In genomic region chr15:82280638-82281037, GRCm38 (mm10) we compare ENCODE assay signal across 29 mouse cellular contexts. TPM values are rescaled to one million over a fixed set of nuclear protein-coding genes. Genes with fewer than 3 reads are reported as not detected.
A peak's percentile ranks its signal among the peaks of the same experiment; 100 is the strongest.
DNase-seq lines count a peak whose midpoint lies in the region; ATAC-seq and TF ChIP-seq lines count a peak whose summit lies in the region.
"Had no signal": no experiment of that assay in that cellular context is flagged by ENCODE, and none has a peak within 500 bp of the region (broad histone marks: within the 10 kb centered on the region; RNA-seq: fewer than 3 reads in every experiment).

No protein-coding gene starts in this region.

- intact Hi-C loops in heart, postnatal 36 days (cut with DNase I), result no loop called here

- no peak for TF ChIP-seq CTCF in cerebellum, adult 2 months (IDR thresholded peaks at IDR 0.05; ENCODE audit: borderline replicate concordance, insufficient read depth, low read depth, low read length)
- no peak for TF ChIP-seq CTCF in brain, embryonic 14.5 days (IDR thresholded peaks at IDR 0.05; ENCODE audit: borderline replicate concordance, extremely low read depth, insufficient read depth, insufficient read length)

- no peak for TF ChIP-seq POLR2A in cerebellum, adult 2 months (IDR thresholded peaks at IDR 0.05; ENCODE audit: borderline replicate concordance, insufficient read depth, low read length)
- no peak for TF ChIP-seq POLR2A in brain, embryonic 14.5 days (IDR thresholded peaks at IDR 0.05; ENCODE audit: borderline replicate concordance, extremely low read depth, insufficient read depth, insufficient read length, poor library complexity, severe bottlenecking)

- peak; percentile 39 for DNase-seq in cerebellum, adult 9-11 months
- no peak for DNase-seq in cerebellum, adult 2 months
- no peak for DNase-seq in heart, embryonic 10.5 days (ENCODE audit: low spot score)
- no peak for DNase-seq in heart, postnatal 36 days
- peak; percentile 22 for DNase-seq in brain, embryonic 14.5 days (ENCODE audit: low read depth)
- DNase-seq: adrenal gland, postnatal 14 days; cerebellum, adult 18-20 months; embryo, embryonic 11 days; gastrocnemius, postnatal 10 days; heart, postnatal 14 days; kidney, adult 8-10 months; kidney, postnatal 25 days had no signal

- H3K9ac ChIP-seq in heart, embryonic 12.5 days, result 0 out of 2 replicates have a peak overlapping the region, but pooled peaks have one; percentile 42
- H3K9ac ChIP-seq in heart, embryonic 16.5 days (ENCODE audit: low read length), result no peak overlapping the region
- H3K9ac ChIP-seq: embryonic facial prominence, embryonic 15.5 days; hindbrain, embryonic 12.5 days had no signal

- no peaks in the 10 kb centered on the region for H3K9me3 ChIP-seq in heart, embryonic 12.5 days (replicated peaks)
- H3K9me3 ChIP-seq in heart, embryonic 10.5 days, result no peaks in the 10 kb centered on the region
- no peaks in the 10 kb centered on the region for H3K9me3 ChIP-seq in heart, embryonic 16.5 days (replicated peaks; ENCODE audit: control insufficient read depth, low read length)
- H3K9me3 ChIP-seq: embryonic facial prominence, embryonic 15.5 days; forebrain, embryonic 10.5 days; hindbrain, embryonic 12.5 days had no signal

- no peak overlapping the region; the same call in 1 of the 2 replicates for H3K4me2 ChIP-seq in heart, embryonic 12.5 days
- H3K4me2 ChIP-seq in heart, embryonic 16.5 days (ENCODE audit: low read depth, low read length), result no peak overlapping the region
- H3K4me2 ChIP-seq: embryonic facial prominence, embryonic 15.5 days; hindbrain, embryonic 12.5 days had no signal

- no peaks in the 10 kb centered on the region for H3K36me3 ChIP-seq in heart, embryonic 12.5 days
- H3K36me3 ChIP-seq in heart, embryonic 10.5 days, result peaks cover 12% of the 10 kb centered on the region; the same call in 1 of the 2 replicates
- no peaks in the 10 kb centered on the region for H3K36me3 ChIP-seq in heart, embryonic 16.5 days (ENCODE audit: control insufficient read depth, insufficient read depth)

- H3K4me3 ChIP-seq in cerebellum, adult 2 months (replicated peaks; ENCODE audit: insufficient read depth, low read depth, low read length), result no peak overlapping the region
- no peak overlapping the region for H3K4me3 ChIP-seq in heart, embryonic 12.5 days
- H3K4me3 ChIP-seq in heart, embryonic 10.5 days, result no peak overlapping the region
- no peak overlapping the region for H3K4me3 ChIP-seq in heart, embryonic 16.5 days (ENCODE audit: low read length)
- H3K4me3 ChIP-seq: embryonic facial prominence, embryonic 15.5 days; erythroblast, embryonic 14.5 days; forebrain, embryonic 10.5 days; hindbrain, embryonic 12.5 days had no signal

- WGBS in cerebellum, adult 2 months, result 12% methylated on average over 4 of the region's 4 CpGs
- 42% methylated on average over 4 of the region's 4 CpGs for WGBS in heart, embryonic 12.5 days
- WGBS in heart, embryonic 10.5 days, result 45% methylated on average over 4 of the region's 4 CpGs
- WGBS in heart, embryonic 16.5 days, result 30% methylated on average over 4 of the region's 4 CpGs

- H3K27ac ChIP-seq in cerebellum, adult 2 months (ENCODE audit: insufficient read depth, low read length), result no peak overlapping the region
- no peak overlapping the region for H3K27ac ChIP-seq in heart, embryonic 12.5 days (ENCODE audit: poor library complexity, severe bottlenecking)
- no peak overlapping the region for H3K27ac ChIP-seq in heart, embryonic 10.5 days
- peak overlapping the region; percentile 78 for H3K27ac ChIP-seq in heart, embryonic 16.5 days (ENCODE audit: low read length)
- H3K27ac ChIP-seq: embryonic facial prominence, embryonic 15.5 days; forebrain, embryonic 10.5 days; hindbrain, embryonic 12.5 days had no signal

- H3K27me3 ChIP-seq in cerebellum, adult 2 months (ENCODE audit: control insufficient read depth, insufficient read depth, low read length), result no peaks in the 10 kb centered on the region
- peaks cover 29% of the 10 kb centered on the region for H3K27me3 ChIP-seq in heart, embryonic 12.5 days (replicated peaks)
- H3K27me3 ChIP-seq in heart, embryonic 10.5 days (ENCODE audit: insufficient read depth, poor library complexity, severe bottlenecking), result peaks cover 29% of the 10 kb centered on the region
- peaks cover 14% of the 10 kb centered on the region for H3K27me3 ChIP-seq in heart, embryonic 16.5 days (ENCODE audit: control insufficient read depth, insufficient read depth, low read length)
- H3K27me3 ChIP-seq: embryonic facial prominence, embryonic 15.5 days; hindbrain, embryonic 12.5 days had no signal

- peaks cover 52% of the 10 kb centered on the region for H3K4me1 ChIP-seq in cerebellum, adult 2 months (ENCODE audit: control insufficient read depth, insufficient read depth, low read length)
- peaks cover 13% of the 10 kb centered on the region for H3K4me1 ChIP-seq in heart, embryonic 12.5 days (replicated peaks)
- H3K4me1 ChIP-seq in heart, embryonic 10.5 days, result peaks cover 9% of the 10 kb centered on the region
- peaks cover 10% of the 10 kb centered on the region for H3K4me1 ChIP-seq in heart, embryonic 16.5 days (ENCODE audit: control insufficient read depth, insufficient read depth, low read length)

- ATAC-seq in heart, embryonic 12.5 days (ENCODE audit: insufficient number of reproducible peaks, low FRiP score), result no peak
- peak; percentile 90 for ATAC-seq in heart, embryonic 16.5 days (replicated peaks; ENCODE audit: extremely low read depth, insufficient read depth, low FRiP score)
- ATAC-seq: activated CD4-positive, CD25-positive, alpha-beta regulatory T cell, adult 4 months; forebrain, embryonic 14.5 days; hindbrain, embryonic 16.5 days; inflammation-experienced regulatory T-cells, adult 6 months; intestine, postnatal 0 days had no signal

RNA-seq across cellular contexts. Expression of gene Sept3, which starts 5.9 kb away (rescaled TPM):
- polyA plus RNA-seq in cerebellum, adult 2 months (2012; rRNA removed), result 306 and 367 TPM in 2 replicates
- 3.8 and 4.9 TPM in 2 replicates for polyA plus RNA-seq in heart, embryonic 12.5 days (2016; fragmentation: Nextera tagmentation; extraction: Ambion mirVana)
- polyA plus RNA-seq in heart, embryonic 10.5 days (2016; fragmentation: Nextera tagmentation; extraction: Ambion mirVana), result 3.7 and 14.0 TPM in 2 replicates
- polyA plus RNA-seq in heart, embryonic 16.5 days (2015; fragmentation: Nextera tagmentation; extraction: Ambion mirVana), result 3.9 and 4.1 TPM in 2 replicates
- total RNA-seq in heart, postnatal 36 days (2021), result under 1 TPM; 0.35 to 0.36 TPM
- polyA plus RNA-seq in brain, embryonic 14.5 days (2012; rRNA removed), result 426 and 484 TPM in 2 replicates
- polyA plus RNA-seq: activated CD4-positive, CD25-positive, alpha-beta regulatory T cell, adult 4 months; erythroblast, embryonic 14.5 days; inflammation-experienced regulatory T-cells, adult 6 months had no signal

RNA-seq across cellular contexts. Expression of gene Wbp2nl, which starts 18.1 kb away (rescaled TPM):
- not detected in 2 replicates for polyA plus RNA-seq in cerebellum, adult 2 months (2012; rRNA removed)
- 0.35 and 0.66 TPM in 2 replicates for polyA plus RNA-seq in heart, embryonic 12.5 days (2016; fragmentation: Nextera tagmentation; extraction: Ambion mirVana)
- 0.28 and 0.65 TPM in 2 replicates for polyA plus RNA-seq in heart, embryonic 10.5 days (2016; fragmentation: Nextera tagmentation; extraction: Ambion mirVana)
- 0.17 and 0.22 TPM in 2 replicates for polyA plus RNA-seq in heart, embryonic 16.5 days (2015; fragmentation: Nextera tagmentation; extraction: Ambion mirVana)
- total RNA-seq in heart, postnatal 36 days (2021), result not detected
- 0.15 and 0.19 TPM in 2 replicates for polyA plus RNA-seq in brain, embryonic 14.5 days (2012; rRNA removed)
- total RNA-seq: adrenal gland, adult 18-20 months; adrenal gland, postnatal 14 days; CH12.LX; common myeloid progenitor, adult 5-6 weeks; gastrocnemius, postnatal 10 days; gastrocnemius, postnatal 4 days; heart, postnatal 14 days had no signal
- polyA plus RNA-seq: activated CD4-positive, CD25-positive, alpha-beta regulatory T cell, adult 4 months; embryonic facial prominence, embryonic 15.5 days; erythroblast, embryonic 14.5 days; forebrain, embryonic 14.5 days; hindbrain, embryonic 12.5 days; inflammation-experienced regulatory T-cells, adult 6 months; intestine, postnatal 0 days; Patski had no signal

RNA-seq across cellular contexts. Expression of gene 1500009C09Rik, which starts 28.4 kb away (rescaled TPM):
- polyA plus RNA-seq in cerebellum, adult 2 months (2012; rRNA removed), result 195 and 218 TPM in 2 replicates
- not detected in 2 replicates for polyA plus RNA-seq in heart, embryonic 12.5 days (2016; fragmentation: Nextera tagmentation; extraction: Ambion mirVana)
- polyA plus RNA-seq in heart, embryonic 10.5 days (2016; fragmentation: Nextera tagmentation; extraction: Ambion mirVana), result not detected in 2 replicates
- polyA plus RNA-seq in heart, embryonic 16.5 days (2015; fragmentation: Nextera tagmentation; extraction: Ambion mirVana), result not detected in 2 replicates
- not detected for total RNA-seq in heart, postnatal 36 days (2021)
- 67.2 and 71.3 TPM in 2 replicates for polyA plus RNA-seq in brain, embryonic 14.5 days (2012; rRNA removed)
- total RNA-seq: CH12.LX; common myeloid progenitor, adult 5-6 weeks; gastrocnemius, postnatal 10 days; gastrocnemius, postnatal 4 days; heart, postnatal 14 days had no signal
- polyA plus RNA-seq: activated CD4-positive, CD25-positive, alpha-beta regulatory T cell, adult 4 months; embryonic facial prominence, embryonic 15.5 days; erythroblast, embryonic 14.5 days; forebrain, embryonic 10.5 days; inflammation-experienced regulatory T-cells, adult 6 months; intestine, postnatal 0 days; kidney, embryonic 16.5 days; Patski had no signal

RNA-seq across cellular contexts. Expression of gene Cenpm, which starts 36.1 kb away (rescaled TPM):
- polyA plus RNA-seq in cerebellum, adult 2 months (2012; rRNA removed), result 3.2 and 3.6 TPM in 2 replicates
- 57.9 and 67.0 TPM in 2 replicates for polyA plus RNA-seq in heart, embryonic 12.5 days (2016; fragmentation: Nextera tagmentation; extraction: Ambion mirVana)
- polyA plus RNA-seq in heart, embryonic 10.5 days (2016; fragmentation: Nextera tagmentation; extraction: Ambion mirVana), result 58.1 and 66.3 TPM in 2 replicates
- polyA plus RNA-seq in heart, embryonic 16.5 days (2015; fragmentation: Nextera tagmentation; extraction: Ambion mirVana), result 50.8 and 57.2 TPM in 2 replicates
- total RNA-seq in heart, postnatal 36 days (2021), result under 1 TPM; 0.42 to 0.51 TPM
- polyA plus RNA-seq in brain, embryonic 14.5 days (2012; rRNA removed), result 16.5 and 26.2 TPM in 2 replicates

RNA-seq across cellular contexts. Expression of gene Tnfrsf13c, which starts 56.5 kb away (rescaled TPM):
- 0.89 and 0.93 TPM in 2 replicates for polyA plus RNA-seq in cerebellum, adult 2 months (2012; rRNA removed)
- 0.09 TPM in 1 of 2 replicates, not detected in the other for polyA plus RNA-seq in heart, embryonic 12.5 days (2016; fragmentation: Nextera tagmentation; extraction: Ambion mirVana)
- polyA plus RNA-seq in heart, embryonic 10.5 days (2016; fragmentation: Nextera tagmentation; extraction: Ambion mirVana), result 0.20 TPM in 1 of 2 replicates, not detected in the other
- polyA plus RNA-seq in heart, embryonic 16.5 days (2015; fragmentation: Nextera tagmentation; extraction: Ambion mirVana), result 0.18 TPM in 1 of 2 replicates, not detected in the other
- total RNA-seq in heart, postnatal 36 days (2021), result under 1 TPM; 0.28 to 0.30 TPM
- polyA plus RNA-seq in brain, embryonic 14.5 days (2012; rRNA removed), result 0.26 and 0.30 TPM in 2 replicates
- polyA plus RNA-seq: forebrain, embryonic 10.5 days; intestine, postnatal 0 days had no signal

Comparison
In these comparisons a context has a peak if more than half of its experiments do, and no peak if none do; other contexts are left out.
1. DNase-seq: peak in cerebellum, adult 9-11 months (single experiment) and brain, embryonic 14.5 days (single experiment); none in cerebellum, adult 2 months (0 of 2), heart, embryonic 10.5 days (single experiment) and heart, postnatal 36 days (0 of 2).
2. RNA of gene Sept3, which starts 5.9 kb away (polyA plus RNA-seq): 426 to 484 TPM in brain, embryonic 14.5 days and 306 to 367 TPM in cerebellum, adult 2 months; 3.7 to 14.0 TPM in heart, embryonic 10.5 days, 3.9 to 4.1 TPM in heart, embryonic 16.5 days and 3.8 to 4.9 TPM in heart, embryonic 12.5 days; every median in the first group is over 10 times any median in the second.
3. RNA of gene 1500009C09Rik, which starts 28.4 kb away (polyA plus RNA-seq): 195 to 218 TPM in cerebellum, adult 2 months and 67.2 to 71.3 TPM in brain, embryonic 14.5 days; not detected in heart, embryonic 12.5 days, not detected in heart, embryonic 10.5 days and not detected in heart, embryonic 16.5 days; every median in the first group is over 10 times any median in the second.